In genomic region chr2:72746476-72747215, GRCm38 (mm10) we compare ENCODE assay signal across 13 mouse cellular contexts.
A peak's percentile ranks its signal among the peaks of the same experiment; 100 is the strongest.
DNase-seq lines count a peak whose midpoint lies in the region; ATAC-seq and TF ChIP-seq lines count a peak whose summit lies in the region.
"Had no signal": no experiment of that assay in that cellular context is flagged by ENCODE, and none has a peak within 500 bp of the region (broad histone marks: within the 10 kb centered on the region; RNA-seq: fewer than 3 reads in every experiment).

No protein-coding gene starts in this region.

- no peak for TF ChIP-seq CTCF in layer of hippocampus, adult 2 months (conservative IDR thresholded peaks at IDR 0.05)

- H3K4me2 ChIP-seq in limb, embryonic 14.5 days (replicated peaks; ENCODE audit: low read depth, low read length, severe bottlenecking) = no peak overlapping the region
- H3K4me2 ChIP-seq: heart, embryonic 13.5 days; limb, embryonic 15.5 days; lung, embryonic 15.5 days had no signal

- TF ChIP-seq POLR2A in limb, embryonic 14.5 days (IDR thresholded peaks at IDR 0.05; ENCODE audit: borderline replicate concordance, extremely low read depth, insufficient read depth, insufficient read length) = no peak

- H3K4me3 ChIP-seq in layer of hippocampus, adult 2 months = no peak overlapping the region
- no peak overlapping the region for H3K4me3 ChIP-seq in limb, embryonic 14.5 days (replicated peaks; ENCODE audit: low read length)
- H3K4me3 ChIP-seq: heart, embryonic 13.5 days; limb, embryonic 15.5 days; lung, embryonic 15.5 days had no signal

- H3K4me1 ChIP-seq in limb, embryonic 14.5 days (ENCODE audit: control insufficient read depth, insufficient read depth, low read length) = peaks cover 6% of the 10 kb centered on the region
- H3K4me1 ChIP-seq: lung, embryonic 15.5 days had no signal

- no peak overlapping the region for H3K9ac ChIP-seq in limb, embryonic 14.5 days (ENCODE audit: low read depth, low read length, severe bottlenecking)
- H3K9ac ChIP-seq: heart, embryonic 13.5 days; limb, embryonic 15.5 days; lung, embryonic 15.5 days had no signal

- H3K27ac ChIP-seq in layer of hippocampus, adult 2 months = peak overlapping the region; percentile 59; the same call in 1 of the 2 replicates
- H3K27ac ChIP-seq in limb, embryonic 14.5 days (replicated peaks; ENCODE audit: low read depth, low read length) = no peak overlapping the region
- H3K27ac ChIP-seq: heart, embryonic 13.5 days; limb, embryonic 15.5 days; lung, embryonic 15.5 days had no signal

- H3K27me3 ChIP-seq in limb, embryonic 14.5 days (ENCODE audit: control insufficient read depth, insufficient read depth, low read length) = no peaks in the 10 kb centered on the region
- H3K27me3 ChIP-seq: heart, embryonic 13.5 days; limb, embryonic 15.5 days; lung, embryonic 15.5 days had no signal

- no peaks in the 10 kb centered on the region for H3K36me3 ChIP-seq in limb, embryonic 14.5 days (ENCODE audit: control insufficient read depth, insufficient read depth, low read length)
- H3K36me3 ChIP-seq: heart, embryonic 13.5 days; limb, embryonic 15.5 days; lung, embryonic 15.5 days had no signal

- no peaks in the 10 kb centered on the region for H3K9me3 ChIP-seq in limb, embryonic 14.5 days (ENCODE audit: control insufficient read depth, low read length)
- H3K9me3 ChIP-seq: limb, embryonic 15.5 days; lung, embryonic 15.5 days had no signal

- WGBS in limb, embryonic 14.5 days = 50% methylated on average over 16 of the region's 16 CpGs

- DNase-seq in layer of hippocampus, adult 2 months (ENCODE audit: low spot score in 2 of 2) = peak in 1 of 2 experiments; percentile 23
- DNase-seq in layer of hippocampus, adult 9-11 months = no peak
- DNase-seq in cerebellum, adult 9-11 months = peak; percentile 58
- DNase-seq in limb, embryonic 14.5 days (ENCODE audit: low spot score) = peak; percentile 21
- DNase-seq in urinary bladder, postnatal 25 days (ENCODE audit: low spot score) = no peak
- DNase-seq in kidney, postnatal 25 days = no peak
- DNase-seq: adrenal gland, postnatal 10 days; gastrocnemius, postnatal 14 days; kidney, adult 2 months had no signal

- ATAC-seq in cerebellum, adult (ENCODE audit: insufficient number of reproducible peaks, low FRiP score, low TSS enrichment) = peak; percentile 45; the same call in 1 of the 2 replicates
- ATAC-seq in limb, embryonic 14.5 days (ENCODE audit: low FRiP score, low read depth) = no peak

Comparison
In these comparisons a context has a peak if more than half of its experiments do, and no peak if none do; other contexts are left out.
1. DNase-seq: peak in cerebellum, adult 9-11 months (single experiment) and limb, embryonic 14.5 days (single experiment); none in layer of hippocampus, adult 9-11 months (single experiment), urinary bladder, postnatal 25 days (single experiment) and kidney, postnatal 25 days (0 of 2).